Mouse (Mus musculus): ENCODE measurements around the gene Tas1r2.

DNA sequence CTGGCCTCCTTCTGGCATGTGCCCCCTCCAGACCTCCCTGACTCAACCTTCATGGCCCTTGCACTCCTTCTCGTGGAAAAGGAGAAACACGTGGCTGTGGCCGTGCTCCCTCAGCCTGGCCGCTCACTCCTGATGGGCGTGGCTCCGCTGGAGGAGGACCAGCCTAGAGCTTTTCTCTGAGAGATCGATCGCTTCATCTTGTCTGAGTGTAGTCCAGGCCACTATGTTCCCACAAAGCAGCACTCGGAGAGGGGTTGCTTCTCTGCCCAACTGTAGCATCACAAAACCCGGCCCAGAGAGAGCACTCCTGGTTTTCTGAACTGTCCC lies 21.1 kb upstream of the Tas1r2 start:
- TF ChIP-seq CTCF (IDR thresholded peaks at IDR 0.05; ENCODE audit: low read depth, low read length) (no peak), POLR2A (IDR thresholded peaks at IDR 0.05; ENCODE audit: borderline replicate concordance, low read depth, low read length) (no peak)

Measured in bone marrow macrophage, adult 2 months (primary cell).